Mouse (Mus musculus) neural tube, embryonic 14.5 days (tissue): ENCODE data around the gene Nkd2. TPM values are rescaled to one million over a fixed set of nuclear protein-coding genes. Genes with fewer than 3 reads are reported as not detected.

Experiments
- ATAC-seq: fragments of 200-750 bp; cut with Nextera tagmentation; 2 replicates; pipeline ENCODE4 v1.8.0; 2017; ENCODE audit warnings: low read depth, mild to moderate bottlenecking, moderate TSS enrichment, moderate library complexity
- H3K27ac ChIP-seq: fragments of 300-500 bp; sonication (generic); 2 replicates; pipeline ENCODE4 v1.5.1; 2014; ENCODE audit warnings: low read depth, mild to moderate bottlenecking, control low read depth, low read length, moderate library complexity, mixed read lengths
- H3K27me3 ChIP-seq: fragments of 300-500 bp; sonication (generic); 2 replicates; pipeline ENCODE4 v1.6.1; 2014; ENCODE audit warnings: low read length; ENCODE audit not compliant: control insufficient read depth, insufficient read depth
- H3K36me3 ChIP-seq: fragments of 300-500 bp; sonication (generic); 2 replicates; pipeline ENCODE4 v1.6.1; 2014; ENCODE audit warnings: low read length, mixed read lengths; ENCODE audit not compliant: control insufficient read depth, insufficient read depth
- H3K4me1 ChIP-seq: fragments of 300-500 bp; sonication (generic); 2 replicates; pipeline ENCODE4 v1.6.1; 2014; ENCODE audit warnings: low read length; ENCODE audit not compliant: control insufficient read depth, insufficient read depth
- H3K4me2 ChIP-seq: fragments of 300-500 bp; sonication (generic); 2 replicates; pipeline ENCODE4 v1.6.1; 2014; ENCODE audit warnings: mild to moderate bottlenecking, low read depth, low read length, control low read depth
- H3K4me3 ChIP-seq: fragments of 300-500 bp; sonication (generic); 2 replicates; pipeline ENCODE4 v1.5.1; 2014; ENCODE audit warnings: low read depth, low read length, control low read depth, mixed read lengths
- H3K9ac ChIP-seq: fragments of 300-500 bp; sonication (generic); replicated peaks from 2 replicates; pipeline ENCODE4 v1.6.1; 2014; ENCODE audit warnings: low read depth, mild to moderate bottlenecking, control low read depth, low read length, mixed read lengths
- H3K9me3 ChIP-seq: fragments of 300-500 bp; sonication (generic); 2 replicates; pipeline ENCODE4 v1.6.1; 2016; ENCODE audit warnings: low read length; ENCODE audit not compliant: control insufficient read depth
- WGBS: fragments of 180-500 bp; shearing (Covaris S2); extraction: QIAGEN DNeasy Blood & Tissue Kit; methylation state at CpG from one replicate; pipeline ENCODE4 v1.1.7; 2014; 5-methylcytosine and 5-hydroxymethylcytosine counted together
- polyA plus RNA-seq: library from polyadenylated mRNA; unstranded; fragments of >200 nt; fragmentation: Nextera tagmentation; extraction: Ambion mirVana; gene quantifications from 2 replicates; pipeline ENCODE4 v1.2.1, GENCODE M21; 2014

The Nkd2 gene
- polyA plus RNA-seq, 1 experiment from 2014 or later = 10.1 TPM

- Histone ChIP-seq H3K36me3 (no peaks in the 10 kb centered on the region), H3K27ac (no peak overlapping the region), H3K27me3 (no peaks in the 10 kb centered on the region), H3K4me2 (no peak overlapping the region), H3K4me3 (no peak overlapping the region), H3K9me3 (no peaks in the 10 kb centered on the region), H3K9ac (no peak overlapping the region), H3K4me1 (no peaks in the 10 kb centered on the region)
- ATAC-seq = no peak
- WGBS = 94% methylated on average over 8 of the region's 8 CpGs
Observed at GRCm38 (mm10) chr13:73803450-73804178, 43.8 kb downstream of the Nkd2 start.

GRCm38 (mm10) chr13:73799110-73799509 is 48.3 kb downstream of the Nkd2 start:
- H3K36me3 ChIP-seq = peaks cover 6% of the 10 kb centered on the region; the same call in 1 of the 2 replicates
- ATAC-seq = no peak

GRCm38 (mm10) chr13:73793171-73793570 is 54.3 kb downstream of the Nkd2 start:
- no peak overlapping the region for H3K27ac ChIP-seq
- H3K4me2 ChIP-seq = no peak overlapping the region
- H3K4me1 ChIP-seq = no peaks in the 10 kb centered on the region
- peaks cover 6% of the 10 kb centered on the region; the same call in 1 of the 2 replicates for H3K36me3 ChIP-seq
- whole genome bisulfite sequencing = 91% methylated on average over 5 of the region's 5 CpGs
- no peaks in the 10 kb centered on the region for H3K27me3 ChIP-seq
- no peak for ATAC-seq
- H3K9me3 ChIP-seq = no peaks in the 10 kb centered on the region
- H3K9ac ChIP-seq = no peak overlapping the region
- no peak overlapping the region for H3K4me3 ChIP-seq

More at GRCm38 (mm10) chr13:73799110-73799509, 48.3 kb downstream of the Nkd2 start:
- no peak overlapping the region for H3K27ac ChIP-seq
- no peaks in the 10 kb centered on the region for H3K4me1 ChIP-seq
- no peaks in the 10 kb centered on the region for H3K27me3 ChIP-seq
- no peak overlapping the region for H3K4me2 ChIP-seq
- WGBS = 88% methylated on average over 5 of the region's 5 CpGs
- no peak overlapping the region for H3K4me3 ChIP-seq
- H3K9ac ChIP-seq = no peak overlapping the region
- no peaks in the 10 kb centered on the region for H3K9me3 ChIP-seq

GRCm38 (mm10) chr13:73792176-73792575 is 55.3 kb downstream of the Nkd2 start:
- WGBS = 98% methylated on average over 4 of the region's 4 CpGs
- Histone ChIP-seq H3K4me2 (no peak overlapping the region), H3K9me3 (no peaks in the 10 kb centered on the region), H3K27me3 (no peaks in the 10 kb centered on the region), H3K4me3 (no peak overlapping the region), H3K36me3 (peaks cover 6% of the 10 kb centered on the region; the same call in 1 of the 2 replicates), H3K4me1 (no peaks in the 10 kb centered on the region), H3K27ac (no peak overlapping the region), H3K9ac (no peak overlapping the region)
- no peak for ATAC-seq

- Histone ChIP-seq H3K4me3 (no peak overlapping the region), H3K9me3 (no peaks in the 10 kb centered on the region), H3K27ac (no peak overlapping the region), H3K27me3 (no peaks in the 10 kb centered on the region), H3K36me3 (peaks cover 8% of the 10 kb centered on the region; the same call in 1 of the 2 replicates), H3K4me1 (no peaks in the 10 kb centered on the region), H3K9ac (no peak overlapping the region), H3K4me2 (no peak overlapping the region)
- no peak for ATAC-seq
- WGBS = 30% methylated on average over 5 of the region's 5 CpGs
Observed at GRCm38 (mm10) chr13:73782486-73782885, 64.9 kb downstream of the Nkd2 start.

- no peaks in the 10 kb centered on the region for H3K36me3 ChIP-seq
- WGBS = 83% methylated on average over 3 of the region's 3 CpGs
- no peak overlapping the region for H3K4me3 ChIP-seq
- 0 out of 2 replicates have a peak, but pooled peaks cover 4% of the 10 kb centered on the region for H3K4me1 ChIP-seq
- H3K9me3 ChIP-seq = no peaks in the 10 kb centered on the region
- no peak overlapping the region for H3K27ac ChIP-seq
- no peak for ATAC-seq
- H3K9ac ChIP-seq = no peak overlapping the region
- H3K27me3 ChIP-seq = no peaks in the 10 kb centered on the region
- no peak overlapping the region for H3K4me2 ChIP-seq
Observed at GRCm38 (mm10) chr13:73777578-73777977, 69.9 kb downstream of the Nkd2 start.

GRCm38 (mm10) chr13:73775786-73776185 is 71.6 kb downstream of the Nkd2 start:
- WGBS = 81% methylated on average over 4 of the region's 4 CpGs
- Histone ChIP-seq H3K9me3 (no peaks in the 10 kb centered on the region), H3K4me3 (no peak overlapping the region), H3K4me1 (0 out of 2 replicates have a peak, but pooled peaks cover 4% of the 10 kb centered on the region), H3K36me3 (no peaks in the 10 kb centered on the region), H3K27ac (no peak overlapping the region), H3K4me2 (no peak overlapping the region), H3K27me3 (no peaks in the 10 kb centered on the region), H3K9ac (no peak overlapping the region)
- ATAC-seq = no peak

GRCm38 (mm10) chr13:73773519-73774205 is 73.8 kb downstream of the Nkd2 start:
- Histone ChIP-seq H3K36me3 (no peaks in the 10 kb centered on the region), H3K9ac (no peak overlapping the region), H3K27me3 (no peaks in the 10 kb centered on the region), H3K4me2 (no peak overlapping the region), H3K9me3 (no peaks in the 10 kb centered on the region), H3K4me1 (0 out of 2 replicates have a peak, but pooled peaks cover 4% of the 10 kb centered on the region), H3K4me3 (no peak overlapping the region), H3K27ac (no peak overlapping the region; the same call in 1 of the 2 replicates)
- ATAC-seq = peak; percentile 51; the same call in 1 of the 2 replicates
- WGBS = 71% methylated on average over 4 of the region's 4 CpGs

GRCm38 (mm10) chr13:73772655-73773054 is 74.8 kb downstream of the Nkd2 start:
- no peaks in the 10 kb centered on the region for H3K27me3 ChIP-seq
- H3K27ac ChIP-seq = no peak overlapping the region
- no peak overlapping the region for H3K9ac ChIP-seq
- no peaks in the 10 kb centered on the region for H3K36me3 ChIP-seq
- H3K4me2 ChIP-seq = no peak overlapping the region
- H3K4me3 ChIP-seq = no peak overlapping the region
- H3K9me3 ChIP-seq = no peaks in the 10 kb centered on the region
- 60% methylated on average over 2 of the region's 2 CpGs for whole genome bisulfite sequencing
- H3K4me1 ChIP-seq = 0 out of 2 replicates have a peak, but pooled peaks cover 4% of the 10 kb centered on the region
- ATAC-seq = no peak
